Mouse (Mus musculus) ES-Bruce4 (cell line): ENCODE measurements around the gene Slc16a8. TPM values are rescaled to one million over a fixed set of nuclear protein-coding genes. Genes with fewer than 3 reads are reported as not detected.

Experiments used
- H3K27ac ChIP-seq: 2 replicates; pipeline ENCODE4 v1.5.1; 2012; ENCODE audit warnings: low read length, inconsistent platforms; ENCODE audit not compliant: insufficient read depth
- H3K27me3 ChIP-seq: 2 replicates; pipeline ENCODE4 v1.6.1; 2012; ENCODE audit warnings: mild to moderate bottlenecking, low read length, inconsistent platforms; ENCODE audit not compliant: control insufficient read depth, poor library complexity, insufficient read depth, severe bottlenecking
- H3K36me3 ChIP-seq: 2 replicates; pipeline ENCODE4 v1.6.1; 2012; ENCODE audit warnings: inconsistent platforms, mild to moderate bottlenecking, low read length, moderate library complexity; ENCODE audit not compliant: control insufficient read depth, poor library complexity, insufficient read depth, severe bottlenecking
- H3K4me1 ChIP-seq: one replicate; pipeline ENCODE4 v1.8.1; 2011; ENCODE audit warnings: low read length; ENCODE audit not compliant: control insufficient read depth, insufficient read depth
- H3K4me3 ChIP-seq: 2 replicates; pipeline ENCODE4 v1.5.1; 2011; ENCODE audit warnings: low read depth, mild to moderate bottlenecking, low read length
- H3K9ac ChIP-seq: 2 replicates; pipeline ENCODE4 v1.6.1; 2012; ENCODE audit warnings: low read depth, mild to moderate bottlenecking, inconsistent platforms; ENCODE audit not compliant: poor library complexity, severe bottlenecking
- H3K9me3 ChIP-seq: replicated peaks from 2 replicates; pipeline ENCODE4 v1.6.1; 2012; ENCODE audit warnings: mild to moderate bottlenecking, low read length, inconsistent platforms; ENCODE audit not compliant: control insufficient read depth, poor library complexity, insufficient read depth, severe bottlenecking
- CTCF ChIP-seq: IDR thresholded peaks from one replicate; pipeline ENCODE4 v1.8.1; 2011; ENCODE audit warnings: low read depth, low read length
- EP300 ChIP-seq: IDR thresholded peaks from 2 replicates; pipeline ENCODE4 v1.6.1; 2011; ENCODE audit warnings: low read depth, low read length; ENCODE audit not compliant: insufficient read depth
- POLR2A ChIP-seq: IDR thresholded peaks from one replicate; pipeline ENCODE4 v1.8.1; 2011; ENCODE audit warnings: low read length; ENCODE audit not compliant: insufficient read depth
- polyA plus RNA-seq: library from polyadenylated mRNA; stranded (reverse); fragments of >200 nt; gene quantifications from 2 replicates; pipeline ENCODE4 v1.2.4, GENCODE M21; 2011; ENCODE audit warnings: low read depth; ENCODE audit not compliant: missing spikeins, insufficient read depth, insufficient read length

The Slc16a8 gene
- polyA plus RNA-seq = not detected in 2 replicates

DNA sequence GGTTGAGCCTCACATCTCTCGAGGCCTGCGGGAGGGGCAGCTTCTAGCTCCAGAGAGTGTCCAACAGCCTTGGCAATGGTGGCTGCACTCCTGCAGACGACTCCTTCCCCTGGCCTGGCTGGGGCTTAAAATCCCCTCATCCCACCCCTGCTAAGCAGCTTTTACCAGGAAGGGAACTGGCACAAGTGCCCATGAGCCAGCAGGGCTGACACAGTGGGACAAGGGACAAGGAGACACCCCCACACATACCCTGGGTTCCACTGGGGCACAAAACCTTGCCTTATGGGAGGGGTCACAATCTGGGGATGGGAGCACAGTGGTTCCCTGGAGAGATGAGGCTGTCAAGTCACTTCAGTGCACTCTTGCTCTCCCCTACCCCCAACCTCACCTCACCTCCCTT is at the start of gene Slc16a8:
TSS of gene Slc16a8 (minus strand) at position 101 of the 400 bp plus-strand sequence.
- no peaks in the 10 kb centered on the region for H3K27me3 ChIP-seq
- no peak within 1 kb of the TSS for H3K9ac ChIP-seq

DNA sequence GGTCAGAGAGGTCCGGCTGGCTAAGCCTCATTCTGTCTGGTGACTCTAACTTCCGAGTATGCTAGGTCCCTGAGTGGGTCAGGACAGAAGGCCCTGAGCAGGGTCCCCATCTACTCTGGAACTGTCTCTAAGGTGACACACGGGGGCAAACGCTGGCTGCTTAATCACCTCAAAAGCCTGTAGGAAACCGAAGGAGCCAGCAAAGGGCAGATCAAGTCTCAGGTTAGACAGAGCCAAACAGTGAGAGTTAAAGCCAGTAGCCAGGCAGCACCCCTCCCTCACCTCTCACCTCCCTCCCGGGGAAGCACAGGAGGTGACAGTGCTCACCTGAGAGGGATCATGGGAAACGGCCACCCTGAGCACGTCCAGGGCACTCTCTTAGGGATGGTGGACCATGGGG is 49.2 kb upstream of the Slc16a8 start:
- no peak for TF ChIP-seq EP300
- TF ChIP-seq POLR2A = no peak
- no peak for TF ChIP-seq CTCF
- Histone ChIP-seq H3K36me3 (no peaks in the 10 kb centered on the region), H3K9ac (no peak overlapping the region)

More for the DNA sequence above, at the start of gene Slc16a8:
- Histone ChIP-seq H3K36me3 (no peaks in the 10 kb centered on the region), H3K27ac (no peak within 1 kb of the TSS), H3K4me1 (peaks cover 4% of the 10 kb centered on the region), H3K4me3 (no peak within 1 kb of the TSS), H3K9me3 (no peaks in the 10 kb centered on the region)
- no peak for TF ChIP-seq POLR2A
- TF ChIP-seq EP300 = no peak
- no peak for TF ChIP-seq CTCF

DNA sequence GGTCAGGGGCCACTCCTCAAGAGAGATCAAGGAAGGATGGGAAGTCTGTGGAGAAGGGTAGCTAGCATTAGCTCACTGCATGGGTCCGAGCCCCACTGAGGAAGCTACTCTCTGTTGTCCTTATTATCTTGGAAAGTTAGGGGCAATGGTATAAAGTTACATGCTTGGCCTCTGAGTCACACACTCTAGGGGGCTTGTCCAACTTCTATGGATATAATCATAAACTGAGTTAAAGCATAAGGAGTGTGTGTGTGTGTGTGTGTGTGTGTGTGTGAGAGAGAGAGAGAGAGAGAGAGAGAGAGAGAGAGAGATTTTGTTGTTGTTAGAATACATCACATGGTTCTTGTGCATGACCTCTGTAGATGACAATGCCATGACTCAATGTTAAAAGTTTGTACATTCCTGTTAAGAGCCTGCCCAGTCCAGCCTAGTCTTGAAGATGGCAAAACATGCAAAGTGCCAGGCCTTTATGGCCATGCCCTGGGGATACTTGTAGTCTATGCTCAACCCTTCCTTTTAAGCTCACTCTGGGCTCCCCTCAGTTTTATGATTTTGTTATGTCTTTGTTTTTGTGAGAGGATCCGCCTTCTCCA is 45.1 kb upstream of the Slc16a8 start:
- no peak for TF ChIP-seq CTCF
- no peak for TF ChIP-seq POLR2A
- no peak for TF ChIP-seq EP300
- Histone ChIP-seq H3K27me3 (no peaks in the 10 kb centered on the region), H3K27ac (no peak overlapping the region), H3K4me3 (no peak overlapping the region), H3K36me3 (no peaks in the 10 kb centered on the region), H3K9me3 (no peaks in the 10 kb centered on the region), H3K4me1 (no peaks in the 10 kb centered on the region), H3K9ac (no peak overlapping the region)

More for the DNA sequence above, 49.2 kb upstream of the Slc16a8 start:
- Histone ChIP-seq H3K4me3 (no peak overlapping the region), H3K27ac (no peak overlapping the region), H3K4me1 (no peaks in the 10 kb centered on the region), H3K9me3 (no peaks in the 10 kb centered on the region), H3K27me3 (no peaks in the 10 kb centered on the region)

GRCm38 (mm10) chr15:79298553-79298952 is 44.0 kb upstream of the Slc16a8 start:
- TF ChIP-seq CTCF = no peak
- no peak for TF ChIP-seq EP300
- no peak for TF ChIP-seq POLR2A
- Histone ChIP-seq H3K27me3 (no peaks in the 10 kb centered on the region), H3K27ac (no peak overlapping the region), H3K4me1 (no peaks in the 10 kb centered on the region), H3K9ac (no peak overlapping the region), H3K36me3 (no peaks in the 10 kb centered on the region; the same call in none of the 2 replicates), H3K4me3 (no peak overlapping the region), H3K9me3 (no peaks in the 10 kb centered on the region)

GRCm38 (mm10) chr15:79292779-79293178 is 38.2 kb upstream of the Slc16a8 start:
- Histone ChIP-seq H3K36me3 (no peaks in the 10 kb centered on the region; the same call in none of the 2 replicates), H3K9me3 (no peaks in the 10 kb centered on the region), H3K27me3 (no peaks in the 10 kb centered on the region), H3K4me3 (no peak overlapping the region), H3K27ac (no peak overlapping the region), H3K4me1 (no peaks in the 10 kb centered on the region), H3K9ac (no peak overlapping the region)
- TF ChIP-seq CTCF (no peak), EP300 (no peak), POLR2A (no peak)

GRCm38 (mm10) chr15:79290340-79290739 is 35.8 kb upstream of the Slc16a8 start:
- H3K9ac ChIP-seq = no peak overlapping the region
- no peaks in the 10 kb centered on the region for H3K9me3 ChIP-seq
- no peaks in the 10 kb centered on the region; the same call in none of the 2 replicates for H3K36me3 ChIP-seq
- TF ChIP-seq CTCF = no peak
- no peak for TF ChIP-seq POLR2A
- no peak for TF ChIP-seq EP300
- H3K4me1 ChIP-seq = no peaks in the 10 kb centered on the region
- H3K27me3 ChIP-seq = no peaks in the 10 kb centered on the region
- H3K27ac ChIP-seq = no peak overlapping the region
- H3K4me3 ChIP-seq = no peak overlapping the region
